Mouse (Mus musculus) forebrain, postnatal 0 days (tissue): ENCODE results near the gene Ltk. TPM values are rescaled to one million over a fixed set of nuclear protein-coding genes. Genes with fewer than 3 reads are reported as not detected.
A peak's percentile ranks its signal among the peaks of the same experiment; 100 is the strongest.

ENCODE experiments used
- ATAC-seq: fragments of 200-750 bp; cut with Nextera tagmentation; 2 replicates; pipeline ENCODE4 v1.8.0; 2017; ENCODE audit warnings: mild to moderate bottlenecking, moderate library complexity
- DNase-seq: peaks from one replicate; pipeline ENCODE4 v3.0.0-alpha.2; 2015
- H3K27ac ChIP-seq: fragments of 300-500 bp; sonication (generic); 2 replicates; pipeline ENCODE4 v1.5.1; 2014; ENCODE audit warnings: low read depth, mild to moderate bottlenecking, antibody characterized with exemption, low read length, moderate library complexity, mixed read lengths
- H3K27me3 ChIP-seq: fragments of 300-500 bp; sonication (generic); 2 replicates; pipeline ENCODE4 v1.6.1; 2014; ENCODE audit warnings: mild to moderate bottlenecking, low read length, mixed read lengths; ENCODE audit not compliant: insufficient read depth
- H3K36me3 ChIP-seq: fragments of 300-500 bp; sonication (generic); 2 replicates; pipeline ENCODE4 v1.6.1; 2014; ENCODE audit warnings: mild to moderate bottlenecking, moderate library complexity; ENCODE audit not compliant: insufficient read depth
- H3K4me1 ChIP-seq: fragments of 300-500 bp; sonication (generic); 2 replicates; pipeline ENCODE4 v1.6.1; 2014; ENCODE audit warnings: antibody characterized with exemption; ENCODE audit not compliant: insufficient read depth
- H3K4me2 ChIP-seq: fragments of 300-500 bp; sonication (generic); 2 replicates; pipeline ENCODE4 v1.6.1; 2014; ENCODE audit warnings: low read depth, mild to moderate bottlenecking, moderate library complexity
- H3K4me3 ChIP-seq: fragments of 300-500 bp; sonication (generic); 2 replicates; pipeline ENCODE4 v1.5.1; 2014; ENCODE audit warnings: low read depth, low read length, mixed read lengths
- H3K9ac ChIP-seq: fragments of 300-500 bp; sonication (generic); 2 replicates; pipeline ENCODE4 v1.6.1; 2014; ENCODE audit warnings: mild to moderate bottlenecking
- H3K9me3 ChIP-seq: fragments of 300-500 bp; sonication (generic); 2 replicates; pipeline ENCODE4 v1.6.1; 2016; ENCODE audit warnings: low read length
- CTCF ChIP-seq: sonication (generic); IDR thresholded peaks from 2 replicates; pipeline ENCODE4 v1.5.1; 2016; ENCODE audit warnings: antibody characterized with exemption, control low read depth, low read depth
- WGBS: fragments of 180-500 bp; shearing (Covaris S2); extraction: QIAGEN DNeasy Blood & Tissue Kit; methylation state at CpG from one replicate; pipeline ENCODE4 v1.1.7; 2014; 5-methylcytosine and 5-hydroxymethylcytosine counted together
- polyA plus RNA-seq: library from polyadenylated mRNA; unstranded; fragments of >200 nt; fragmentation: Nextera tagmentation; extraction: Ambion mirVana; gene quantifications from 2 replicates; pipeline ENCODE4 v1.2.1, GENCODE M21; 2015
- total RNA-seq: library from RNA; depleted of rRNA; stranded (reverse); fragments of >200 nt; gene quantifications from 2 replicates; pipeline ENCODE4 v1.2.3, GENCODE M21; 2014

Ltk gene
- total and polyA plus RNA-seq, 2 experiments from 2014 or later = 0.56 to 1.7 TPM

DNA sequence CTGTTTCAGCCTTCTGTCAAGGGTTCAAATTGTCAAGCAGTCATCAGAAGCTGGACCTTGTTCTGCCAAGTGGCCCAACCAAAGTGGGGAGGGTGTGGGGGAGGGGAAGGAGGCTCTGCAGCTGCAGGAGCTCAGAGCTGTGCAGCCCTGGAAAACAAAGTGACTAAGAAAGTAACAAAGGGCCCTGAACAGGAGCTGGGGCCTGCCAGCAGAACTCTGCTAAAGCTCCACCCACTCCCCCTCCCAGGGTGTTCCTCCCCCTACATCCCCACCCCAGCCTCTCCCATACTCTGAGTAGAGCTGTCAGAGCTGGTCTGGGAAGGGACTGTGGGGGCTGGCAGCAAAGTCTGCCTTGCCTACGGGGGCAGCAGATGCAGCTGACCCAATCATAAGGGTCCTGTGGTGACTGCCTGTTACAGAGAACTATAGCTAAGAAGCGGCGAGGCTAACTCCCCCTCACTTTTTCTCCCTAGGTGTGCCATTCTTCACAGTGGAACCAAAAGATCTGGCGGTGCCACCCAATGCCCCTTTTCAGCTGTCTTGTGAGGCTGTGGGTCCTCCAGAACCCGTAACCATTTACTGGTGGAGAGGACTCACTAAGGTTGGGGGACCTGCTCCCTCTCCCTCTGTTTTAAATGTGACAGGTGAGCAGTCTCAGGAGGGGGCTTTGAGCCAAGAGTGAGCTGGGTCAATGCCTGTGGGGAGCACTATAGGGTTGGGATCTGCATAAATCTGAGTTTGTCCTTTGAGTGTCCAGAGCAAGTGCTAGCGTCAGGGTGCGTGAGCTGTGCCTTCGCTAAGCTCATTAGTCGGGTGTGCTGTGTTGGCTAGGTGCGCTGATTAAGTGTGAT lies 42.8 kb upstream of the Ltk start:
- no peak overlapping the region for H3K27ac ChIP-seq
- peak; percentile 7 for DNase-seq
- H3K36me3 ChIP-seq = 0 out of 2 replicates have a peak, but pooled peaks cover 3% of the 10 kb centered on the region
- H3K4me3 ChIP-seq = no peak overlapping the region
- H3K9me3 ChIP-seq = no peaks in the 10 kb centered on the region
- peaks cover 8% of the 10 kb centered on the region for H3K4me1 ChIP-seq
- ATAC-seq = peak; percentile 42; the same call in 1 of the 2 replicates
- H3K4me2 ChIP-seq = no peak overlapping the region
- 19% methylated on average over 10 of the region's 10 CpGs for WGBS
- no peak for TF ChIP-seq CTCF
- H3K27me3 ChIP-seq = no peaks in the 10 kb centered on the region
- no peak overlapping the region for H3K9ac ChIP-seq

DNA sequence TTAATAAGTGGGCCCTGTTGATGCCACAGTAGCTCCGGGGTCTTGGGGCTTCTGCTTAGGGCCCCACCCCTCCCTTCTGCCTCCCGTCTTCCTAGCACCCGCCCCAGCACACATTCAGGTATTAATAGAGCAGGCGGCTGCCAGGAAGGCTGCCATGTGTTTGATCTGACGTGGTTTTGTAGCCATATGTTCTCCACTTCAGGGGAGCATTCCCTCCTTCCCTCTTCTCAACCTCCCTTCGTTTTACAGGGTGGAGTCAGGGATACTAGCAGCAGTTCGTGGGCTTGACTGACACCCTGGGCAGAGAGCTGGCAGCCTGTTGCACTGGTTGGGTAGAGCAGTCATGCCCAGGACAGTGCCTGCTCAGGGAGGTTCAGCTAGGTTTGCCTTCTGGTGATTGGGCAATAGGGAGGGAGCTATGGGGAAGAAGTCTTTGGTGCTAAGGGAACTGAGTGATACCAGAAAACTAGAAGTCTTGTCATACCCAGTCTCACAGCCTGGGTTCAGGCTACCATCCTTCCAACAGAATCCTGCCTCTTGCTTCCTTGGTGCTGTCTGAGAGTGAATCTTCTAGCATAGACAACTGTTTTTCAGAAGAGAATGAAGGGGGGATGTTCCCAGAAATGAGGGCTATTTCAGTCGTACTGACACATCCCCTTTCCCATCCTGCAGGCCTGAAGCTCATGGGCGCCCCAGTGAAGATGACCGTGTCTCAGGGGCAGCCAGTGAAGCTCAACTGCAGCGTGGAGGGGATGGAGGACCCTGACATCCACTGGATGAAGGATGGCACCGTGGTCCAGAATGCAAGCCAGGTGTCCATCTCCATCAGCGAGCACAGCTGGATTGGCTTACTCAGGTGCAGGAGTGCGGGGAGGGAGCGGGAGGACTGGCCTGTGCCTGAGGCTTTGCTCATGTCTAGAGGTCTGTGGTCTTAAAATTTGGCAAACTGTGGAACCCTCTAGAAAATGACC lies 40.9 kb upstream of the Ltk start:
- H3K4me2 ChIP-seq = peak overlapping the region; percentile 99
- ATAC-seq (no peak), DNase-seq (peak; percentile 33)
- H3K9ac ChIP-seq = 0 out of 2 replicates have a peak overlapping the region, but pooled peaks have one; percentile 79
- no peaks in the 10 kb centered on the region for H3K27me3 ChIP-seq
- TF ChIP-seq CTCF = no peak
- peaks cover 8% of the 10 kb centered on the region for H3K4me1 ChIP-seq
- H3K4me3 ChIP-seq = peak overlapping the region; percentile 83
- no peak overlapping the region for H3K27ac ChIP-seq
- H3K9me3 ChIP-seq = no peaks in the 10 kb centered on the region
- WGBS = 49% methylated on average over 15 of the region's 15 CpGs
- H3K36me3 ChIP-seq = no peaks in the 10 kb centered on the region

DNA sequence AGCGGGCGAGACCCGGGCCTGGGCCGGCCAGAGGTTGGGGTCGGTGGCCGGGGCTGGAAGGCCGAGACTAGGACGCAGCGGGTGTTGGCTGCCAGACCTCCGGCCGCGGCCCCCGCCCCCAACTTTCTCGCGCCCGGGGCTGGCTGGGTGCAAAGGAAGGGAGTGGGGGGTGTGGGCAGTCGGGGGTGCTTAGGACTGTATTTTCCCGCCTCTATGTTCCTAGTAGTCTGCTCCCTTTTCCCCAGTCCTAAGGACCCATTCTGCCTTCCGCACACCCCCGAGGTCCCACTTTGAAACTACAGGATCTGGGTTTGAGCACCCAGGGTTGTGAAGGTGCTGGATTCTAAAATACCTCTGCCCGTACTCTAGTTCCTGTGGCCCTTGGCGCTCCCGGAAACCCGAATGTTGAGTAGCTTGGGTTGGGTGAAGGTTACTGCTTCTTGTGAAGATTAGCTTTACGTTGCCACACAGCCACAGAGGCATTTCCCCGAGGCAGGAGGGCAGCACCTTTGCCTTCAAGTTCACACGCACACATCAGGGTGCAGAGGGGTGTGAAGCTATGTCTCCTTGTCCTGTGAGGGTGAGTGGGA lies 39.8 kb upstream of the Ltk start:
- H3K36me3 ChIP-seq = no peaks in the 10 kb centered on the region
- H3K4me1 ChIP-seq = peaks cover 8% of the 10 kb centered on the region
- H3K4me2 ChIP-seq = peak overlapping the region; percentile 99
- peak overlapping the region; percentile 83 for H3K4me3 ChIP-seq
- under 1% methylated on average over 25 of the region's 27 CpGs for WGBS
- H3K27me3 ChIP-seq = no peaks in the 10 kb centered on the region
- TF ChIP-seq CTCF = no peak
- no peak overlapping the region for H3K27ac ChIP-seq
- ATAC-seq (peak; percentile 15; the same call in 1 of the 2 replicates), DNase-seq (peak; percentile 35)
- H3K9me3 ChIP-seq = no peaks in the 10 kb centered on the region
- peak overlapping the region; percentile 79 for H3K9ac ChIP-seq

DNA sequence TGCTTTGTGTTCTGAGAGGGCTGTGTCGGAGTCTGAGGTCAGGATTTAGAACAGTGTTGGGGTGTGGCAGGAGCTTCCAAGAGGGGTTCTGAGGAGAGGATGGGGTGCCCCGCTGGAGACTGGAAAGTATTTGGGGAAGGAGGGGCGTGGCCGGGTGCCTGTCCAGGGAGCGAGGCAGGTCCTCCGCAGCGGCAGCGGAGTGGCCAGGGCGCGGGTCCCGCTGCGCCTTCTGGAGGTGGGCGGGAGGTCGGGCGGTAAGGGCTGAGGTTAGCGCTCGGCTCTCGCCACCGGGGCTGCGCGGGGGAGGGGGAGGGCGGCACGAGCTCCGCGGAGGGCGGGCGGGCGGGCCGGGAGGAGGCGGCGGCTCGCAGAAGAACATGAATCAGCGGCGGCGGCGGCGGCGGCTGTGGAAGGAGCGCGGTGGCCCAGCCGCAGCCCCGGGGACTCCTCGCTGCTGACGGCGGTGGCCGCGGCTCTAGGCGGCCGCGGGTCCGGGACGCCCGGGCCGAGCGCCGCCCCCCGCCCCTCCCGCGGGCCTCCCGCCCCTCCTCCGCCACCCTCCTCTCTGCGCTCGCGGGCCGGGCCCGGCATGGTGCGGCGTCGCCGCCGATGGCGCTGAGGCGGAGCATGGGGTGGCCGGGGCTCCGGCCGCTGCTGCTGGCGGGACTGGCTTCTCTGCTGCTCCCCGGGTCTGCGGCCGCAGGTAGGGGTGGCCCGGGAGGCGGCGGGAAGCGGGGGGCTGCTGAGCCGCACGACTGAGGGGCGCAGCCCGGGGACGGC lies 39.1 kb upstream of the Ltk start:
- H3K4me3 ChIP-seq = peak overlapping the region; percentile 83
- peak overlapping the region; percentile 79 for H3K9ac ChIP-seq
- peak; percentile 41 for DNase-seq
- no peaks in the 10 kb centered on the region for H3K36me3 ChIP-seq
- H3K27ac ChIP-seq = no peak overlapping the region
- ATAC-seq = peak; percentile 75
- H3K9me3 ChIP-seq = no peaks in the 10 kb centered on the region
- no peak for TF ChIP-seq CTCF
- peaks cover 5% of the 10 kb centered on the region; the same call in 1 of the 2 replicates for H3K4me1 ChIP-seq
- WGBS = 1% methylated on average over 26 of the region's 89 CpGs
- H3K27me3 ChIP-seq = no peaks in the 10 kb centered on the region
- H3K4me2 ChIP-seq = peak overlapping the region; percentile 99

DNA sequence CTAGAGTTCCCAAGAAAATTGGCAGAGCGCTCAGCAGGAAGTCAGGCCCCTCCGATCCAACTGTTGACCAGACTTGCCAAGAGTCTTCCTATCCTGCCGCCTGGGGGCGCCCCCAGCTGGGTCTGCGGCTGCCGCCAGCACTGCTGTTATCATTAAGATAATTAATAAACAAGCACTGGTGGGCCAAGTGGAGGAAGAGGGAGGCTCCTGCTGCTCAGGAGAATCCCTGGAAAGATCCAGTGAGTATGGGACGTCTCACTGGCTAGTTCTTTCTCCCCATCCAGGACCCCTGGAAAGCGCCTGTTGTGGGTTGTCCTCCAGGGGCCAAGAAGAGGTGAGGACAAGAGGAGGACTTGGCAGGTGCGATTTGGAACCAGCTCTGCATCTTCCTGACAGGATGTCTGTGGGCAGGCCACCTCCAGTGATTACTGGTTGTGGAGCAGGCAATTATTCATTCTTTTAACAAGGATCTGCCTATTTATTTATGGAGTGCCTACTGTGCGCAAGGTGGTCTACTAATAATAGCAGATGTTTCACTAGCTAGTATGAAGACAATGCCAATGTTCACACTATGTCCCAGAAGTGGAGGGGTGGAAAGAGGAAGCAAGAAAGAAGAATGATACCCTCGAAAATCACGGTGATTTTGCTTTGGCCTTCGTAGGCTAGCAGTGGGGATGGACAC lies 38.2 kb upstream of the Ltk start:
- Histone ChIP-seq H3K4me1 (peaks cover 5% of the 10 kb centered on the region; the same call in 1 of the 2 replicates), H3K36me3 (no peaks in the 10 kb centered on the region), H3K4me2 (no peak overlapping the region), H3K4me3 (no peak overlapping the region), H3K27me3 (no peaks in the 10 kb centered on the region), H3K9ac (no peak overlapping the region), H3K27ac (no peak overlapping the region), H3K9me3 (no peaks in the 10 kb centered on the region)
- TF ChIP-seq CTCF = peak; percentile 59
- DNase-seq (peak; percentile 61), ATAC-seq (no peak)
- WGBS = 13% methylated on average over 13 of the region's 13 CpGs
